Comparison of ENCODE assay signal across 8 mouse cellular contexts in the genomic region with DNA sequence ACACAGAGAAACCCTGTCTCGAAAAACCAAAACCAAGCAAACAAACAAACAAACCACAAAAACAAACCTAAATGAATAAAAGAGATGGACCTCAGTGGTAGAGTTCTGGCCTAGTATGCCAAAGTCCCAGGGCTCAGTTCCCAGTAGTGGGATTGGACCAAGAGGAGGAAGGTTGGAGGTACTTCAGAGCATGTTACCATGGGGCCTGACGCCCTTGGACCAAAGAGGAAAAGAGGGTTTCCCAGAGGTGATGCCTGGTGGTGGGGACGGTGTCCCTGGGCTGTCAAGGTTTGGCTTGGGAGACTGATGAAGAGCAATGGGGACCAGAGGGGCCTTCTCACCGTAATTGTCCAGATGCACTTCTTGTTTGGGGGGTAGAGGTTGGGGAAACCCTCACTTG. TPM values are rescaled to one million over a fixed set of nuclear protein-coding genes. Genes with fewer than 3 reads are reported as not detected.
DNase-seq lines count a peak whose midpoint lies in the region; ATAC-seq and TF ChIP-seq lines count a peak whose summit lies in the region.
"Had no signal": no experiment of that assay in that cellular context is flagged by ENCODE, and none has a peak within 500 bp of the region (broad histone marks: within the 10 kb centered on the region; RNA-seq: fewer than 3 reads in every experiment).

No protein-coding gene starts in this region.

- no peak for TF ChIP-seq POLR2A in kidney, adult 2 months (IDR thresholded peaks at IDR 0.05; ENCODE audit: low read depth, low read length)
- no peak for TF ChIP-seq POLR2A in ES-Bruce4 (IDR thresholded peaks at IDR 0.05; ENCODE audit: insufficient read depth, low read length)

- DNase-seq in kidney, adult 2 months = no peak
- DNase-seq in kidney, postnatal 36 days = no peak
- no peak for DNase-seq in embryonic facial prominence, embryonic 11.5 days (ENCODE audit: low spot score)
- no peak for DNase-seq in liver, embryonic 11.5 days (ENCODE audit: low spot score)
- DNase-seq in urinary bladder, postnatal 10 days (ENCODE audit: low spot score) = no peak
- DNase-seq in right cerebral cortex, adult 2 months (ENCODE audit: low spot score in 2 of 2) = no peak

- no peak for TF ChIP-seq CTCF in kidney, adult 2 months (conservative IDR thresholded peaks at IDR 0.05; ENCODE audit: insufficient read depth, insufficient read length, low read depth, low read length)
- no peak for TF ChIP-seq CTCF in ES-Bruce4 (IDR thresholded peaks at IDR 0.05; ENCODE audit: low read depth, low read length)

- H3K36me3 ChIP-seq in kidney, adult 2 months (ENCODE audit: control insufficient read depth, insufficient read depth, low read length) = no peaks in the 10 kb centered on the region
- H3K36me3 ChIP-seq in ES-Bruce4 (ENCODE audit: control insufficient read depth, insufficient read depth, low read length, poor library complexity, severe bottlenecking) = peaks cover 8% of the 10 kb centered on the region
- H3K36me3 ChIP-seq in embryonic facial prominence, embryonic 11.5 days (replicated peaks; ENCODE audit: control insufficient read depth, insufficient read depth, low read depth, low read length) = no peaks in the 10 kb centered on the region; the same call in 1 of the 2 replicates
- peaks cover 7% of the 10 kb centered on the region; the same call in 1 of the 2 replicates for H3K36me3 ChIP-seq in liver, embryonic 11.5 days (ENCODE audit: control insufficient read depth, insufficient read depth, low read length)

- H3K4me2 ChIP-seq in embryonic facial prominence, embryonic 11.5 days (ENCODE audit: low read depth, low read length) = peak overlapping the region; percentile 49
- peak overlapping the region; percentile 56 for H3K4me2 ChIP-seq in liver, embryonic 11.5 days

- TF ChIP-seq EP300 in ES-Bruce4 (IDR thresholded peaks at IDR 0.05; ENCODE audit: insufficient read depth, low read depth, low read length) = no peak

- H3K27me3 ChIP-seq in kidney, adult 2 months (replicated peaks; ENCODE audit: control insufficient read depth, insufficient read depth, low read length) = no peaks in the 10 kb centered on the region
- no peaks in the 10 kb centered on the region for H3K27me3 ChIP-seq in ES-Bruce4 (ENCODE audit: control insufficient read depth, insufficient read depth, low read length, poor library complexity, severe bottlenecking)
- no peaks in the 10 kb centered on the region for H3K27me3 ChIP-seq in embryonic facial prominence, embryonic 11.5 days (ENCODE audit: control insufficient read depth, insufficient read depth, low read length)
- peaks cover 7% of the 10 kb centered on the region for H3K27me3 ChIP-seq in liver, embryonic 11.5 days (replicated peaks; ENCODE audit: control insufficient read depth, insufficient read depth, low read length)
- H3K27me3 ChIP-seq: Patski had no signal

- 76% methylated on average over 4 of the region's 4 CpGs for WGBS in kidney, adult 2 months
- 48% methylated on average over 4 of the region's 4 CpGs for WGBS in embryonic facial prominence, embryonic 11.5 days
- WGBS in liver, embryonic 11.5 days = 60% methylated on average over 4 of the region's 4 CpGs

- peak overlapping the region; percentile 60 for H3K9ac ChIP-seq in ES-Bruce4 (ENCODE audit: low read depth, poor library complexity, severe bottlenecking)
- peak overlapping the region; percentile 50 for H3K9ac ChIP-seq in embryonic facial prominence, embryonic 11.5 days (replicated peaks; ENCODE audit: low read length)
- 0 out of 2 replicates have a peak overlapping the region, but pooled peaks have one; percentile 3 for H3K9ac ChIP-seq in liver, embryonic 11.5 days (ENCODE audit: low read depth, low read length)

- ATAC-seq in embryonic facial prominence, embryonic 11.5 days (replicated peaks; ENCODE audit: insufficient number of reproducible peaks, low FRiP score, low TSS enrichment, low read depth) = no peak
- no peak for ATAC-seq in liver, embryonic 11.5 days (replicated peaks; ENCODE audit: low FRiP score)

- H3K4me3 ChIP-seq in kidney, adult 2 months (ENCODE audit: insufficient read depth, low read depth, low read length) = peak overlapping the region; percentile 49
- peak overlapping the region; percentile 66 for H3K4me3 ChIP-seq in ES-Bruce4 (ENCODE audit: low read depth, low read length)
- peak overlapping the region; percentile 32 for H3K4me3 ChIP-seq in embryonic facial prominence, embryonic 11.5 days (ENCODE audit: low read depth, low read length)
- peak overlapping the region; percentile 28 for H3K4me3 ChIP-seq in liver, embryonic 11.5 days (ENCODE audit: low read depth, low read length)

- peaks cover 14% of the 10 kb centered on the region for H3K4me1 ChIP-seq in kidney, adult 2 months (ENCODE audit: control insufficient read depth, insufficient read depth, low read length)
- H3K4me1 ChIP-seq in ES-Bruce4 (ENCODE audit: control insufficient read depth, insufficient read depth, low read length) = peaks cover 10% of the 10 kb centered on the region
- peaks cover 16% of the 10 kb centered on the region for H3K4me1 ChIP-seq in embryonic facial prominence, embryonic 11.5 days (ENCODE audit: control insufficient read depth, insufficient read depth, low read length)
- H3K4me1 ChIP-seq in liver, embryonic 11.5 days (replicated peaks; ENCODE audit: control insufficient read depth, insufficient read depth, low read length) = peaks cover 32% of the 10 kb centered on the region

- no peaks in the 10 kb centered on the region for H3K9me3 ChIP-seq in ES-Bruce4 (replicated peaks; ENCODE audit: control insufficient read depth, insufficient read depth, low read length, poor library complexity, severe bottlenecking)
- no peaks in the 10 kb centered on the region for H3K9me3 ChIP-seq in embryonic facial prominence, embryonic 11.5 days (replicated peaks; ENCODE audit: control insufficient read depth, low read length)
- H3K9me3 ChIP-seq in liver, embryonic 11.5 days (ENCODE audit: control insufficient read depth, low read length) = no peaks in the 10 kb centered on the region

- H3K27ac ChIP-seq in kidney, adult 2 months (ENCODE audit: insufficient read depth, low read depth, low read length) = peak overlapping the region; percentile 59
- peak overlapping the region; percentile 62 for H3K27ac ChIP-seq in ES-Bruce4 (ENCODE audit: insufficient read depth, low read length)
- H3K27ac ChIP-seq in embryonic facial prominence, embryonic 11.5 days (replicated peaks; ENCODE audit: low read depth, low read length) = peak overlapping the region; percentile 95
- H3K27ac ChIP-seq in liver, embryonic 11.5 days (ENCODE audit: low read depth, low read length) = no peak overlapping the region

RNA-seq across cellular contexts. Expression of a gene that starts 3.5 kb away (rescaled TPM):
- polyA plus RNA-seq in kidney, adult 2 months (2012; rRNA removed) = 160 and 179 TPM in 2 replicates
- 49.2 and 60.6 TPM in 2 replicates for polyA plus RNA-seq in ES-Bruce4 (2011; ENCODE audit: insufficient read depth, insufficient read length, low read depth, missing spikeins)
- 133 and 142 TPM in 2 replicates for polyA plus RNA-seq in embryonic facial prominence, embryonic 11.5 days (2014; fragmentation: Nextera tagmentation; extraction: Ambion mirVana)
- 43.9 and 49.2 TPM in 2 replicates for polyA plus RNA-seq in liver, embryonic 11.5 days (2014; fragmentation: Nextera tagmentation; extraction: Ambion mirVana)

RNA-seq across cellular contexts. Expression of a gene that starts 9.2 kb away (rescaled TPM):
- polyA plus RNA-seq in kidney, adult 2 months (2012; rRNA removed) = 84.2 and 86.6 TPM in 2 replicates
- polyA plus RNA-seq in ES-Bruce4 (2011; ENCODE audit: insufficient read depth, insufficient read length, low read depth, missing spikeins) = 20.3 and 22.4 TPM in 2 replicates
- polyA plus RNA-seq in embryonic facial prominence, embryonic 11.5 days (2014; fragmentation: Nextera tagmentation; extraction: Ambion mirVana) = 17.4 and 19.4 TPM in 2 replicates
- 58.5 and 59.7 TPM in 2 replicates for polyA plus RNA-seq in liver, embryonic 11.5 days (2014; fragmentation: Nextera tagmentation; extraction: Ambion mirVana)

RNA-seq across cellular contexts. Expression of a gene that starts 18.7 kb away (rescaled TPM):
- polyA plus RNA-seq in kidney, adult 2 months (2012; rRNA removed) = 0.20 and 0.41 TPM in 2 replicates
- 0.48 and 0.94 TPM in 2 replicates for polyA plus RNA-seq in ES-Bruce4 (2011; ENCODE audit: insufficient read depth, insufficient read length, low read depth, missing spikeins)
- polyA plus RNA-seq in embryonic facial prominence, embryonic 11.5 days (2014; fragmentation: Nextera tagmentation; extraction: Ambion mirVana) = 0.13 TPM in 1 of 2 replicates, not detected in the other
- 0.18 TPM in 1 of 2 replicates, not detected in the other for polyA plus RNA-seq in liver, embryonic 11.5 days (2014; fragmentation: Nextera tagmentation; extraction: Ambion mirVana)

RNA-seq across cellular contexts. Expression of a gene that starts 18.9 kb away (rescaled TPM):
- polyA plus RNA-seq in kidney, adult 2 months (2012; rRNA removed) = 39.4 and 45.5 TPM in 2 replicates
- polyA plus RNA-seq in ES-Bruce4 (2011; ENCODE audit: insufficient read depth, insufficient read length, low read depth, missing spikeins) = 25.1 and 28.6 TPM in 2 replicates
- 28.4 and 30.0 TPM in 2 replicates for polyA plus RNA-seq in embryonic facial prominence, embryonic 11.5 days (2014; fragmentation: Nextera tagmentation; extraction: Ambion mirVana)
- 46.6 and 54.5 TPM in 2 replicates for polyA plus RNA-seq in liver, embryonic 11.5 days (2014; fragmentation: Nextera tagmentation; extraction: Ambion mirVana)

RNA-seq across cellular contexts. Expression of a gene that starts 18.9 kb away (rescaled TPM):
- polyA plus RNA-seq in kidney, adult 2 months (2012; rRNA removed) = 12.2 and 19.8 TPM in 2 replicates
- polyA plus RNA-seq in ES-Bruce4 (2011; ENCODE audit: insufficient read depth, insufficient read length, low read depth, missing spikeins) = 5.4 and 9.0 TPM in 2 replicates
- 3.7 and 4.8 TPM in 2 replicates for polyA plus RNA-seq in embryonic facial prominence, embryonic 11.5 days (2014; fragmentation: Nextera tagmentation; extraction: Ambion mirVana)
- polyA plus RNA-seq in liver, embryonic 11.5 days (2014; fragmentation: Nextera tagmentation; extraction: Ambion mirVana) = 11.6 and 13.2 TPM in 2 replicates

Comparison
In these comparisons a context has a peak if more than half of its experiments do, and no peak if none do; other contexts are left out.
1. H3K9ac ChIP-seq: peak in every context shown above with its lines; median percentile 60 in ES-Bruce4; 50 in embryonic facial prominence, embryonic 11.5 days; 3 in liver, embryonic 11.5 days.